7 mouse cellular contexts compared by ENCODE assay signal in the genomic region with DNA sequence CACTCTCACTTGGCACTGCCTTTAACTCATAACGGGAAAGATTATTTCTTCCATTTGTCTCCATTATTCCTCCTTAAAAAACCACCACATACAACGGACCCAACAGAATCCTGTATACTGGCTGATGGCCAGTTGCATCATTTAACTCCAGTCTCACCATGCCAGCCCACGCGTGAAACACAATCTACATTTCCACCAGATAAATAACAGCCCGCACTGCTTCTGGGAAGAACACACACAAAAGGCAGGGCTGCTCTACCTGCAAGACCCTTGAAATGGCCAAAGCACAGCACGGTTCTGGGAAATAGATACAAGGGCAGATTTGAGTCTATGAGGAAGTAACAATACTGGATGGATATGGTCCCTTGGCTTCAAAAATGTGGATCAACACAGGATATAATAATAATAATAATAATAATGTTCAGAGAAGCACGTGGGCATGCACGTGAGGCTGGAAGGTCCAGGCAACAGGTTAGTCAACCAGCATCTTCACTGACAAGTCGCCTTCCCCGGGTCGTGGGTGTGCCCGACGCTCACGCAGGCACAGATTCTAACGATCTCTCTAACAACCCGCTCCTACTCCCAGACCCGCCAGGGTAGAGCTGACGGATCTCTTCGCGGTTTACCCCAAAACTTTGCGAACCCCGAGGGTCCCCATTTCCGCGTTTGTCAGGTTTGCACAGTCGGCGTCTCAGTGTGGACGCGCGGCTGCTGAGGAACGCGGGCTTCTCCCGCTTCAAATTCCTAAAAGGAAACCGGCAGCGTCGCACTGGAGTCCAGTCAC. TPM values are rescaled to one million over a fixed set of nuclear protein-coding genes. Genes with fewer than 3 reads are reported as not detected.
A peak's percentile ranks its signal among the peaks of the same experiment; 100 is the strongest.
DNase-seq lines count a peak whose midpoint lies in the region; ATAC-seq lines count a peak whose summit lies in the region.

No protein-coding gene starts in this region.

- H3K4me2 ChIP-seq in intestine, embryonic 14.5 days (ENCODE audit: low read length): peak overlapping the region; percentile 84
- peak overlapping the region; percentile 95 for H3K4me2 ChIP-seq in liver, embryonic 15.5 days

- no peak for ATAC-seq in megakaryocyte, adult 5-6 weeks (ENCODE audit: poor library complexity, severe bottlenecking)
- 0 out of 2 replicates have a peak, but pooled peaks have one; percentile 43 for ATAC-seq in erythroblast, adult 5-6 weeks (replicated peaks; ENCODE audit: low FRiP score, poor library complexity, severe bottlenecking)
- peak; percentile 24; the same call in 1 of the 2 replicates for ATAC-seq in intestine, embryonic 14.5 days (replicated peaks; ENCODE audit: low FRiP score, low TSS enrichment, low read depth)
- ATAC-seq in liver, embryonic 15.5 days (ENCODE audit: insufficient read depth): no peak

- H3K9me3 ChIP-seq in megakaryocyte, embryonic 14.5 days: no peaks in the 10 kb centered on the region
- no peaks in the 10 kb centered on the region for H3K9me3 ChIP-seq in intestine, embryonic 14.5 days (ENCODE audit: control insufficient read depth, low read length)
- no peaks in the 10 kb centered on the region for H3K9me3 ChIP-seq in liver, embryonic 15.5 days (replicated peaks)

- H3K4me1 ChIP-seq in megakaryocyte, embryonic 14.5 days: peaks cover 61% of the 10 kb centered on the region
- peaks cover 25% of the 10 kb centered on the region for H3K4me1 ChIP-seq in intestine, embryonic 14.5 days (replicated peaks; ENCODE audit: control insufficient read depth, insufficient read depth, low read length)
- H3K4me1 ChIP-seq in liver, embryonic 15.5 days (replicated peaks): peaks cover 36% of the 10 kb centered on the region

- H3K9ac ChIP-seq in intestine, embryonic 14.5 days (ENCODE audit: low read length): peak overlapping the region; percentile 66
- H3K9ac ChIP-seq in liver, embryonic 15.5 days: peak overlapping the region; percentile 75

- H3K27me3 ChIP-seq in megakaryocyte, embryonic 14.5 days (replicated peaks): no peaks in the 10 kb centered on the region
- H3K27me3 ChIP-seq in intestine, embryonic 14.5 days (replicated peaks; ENCODE audit: control insufficient read depth, insufficient read depth, low read length): no peaks in the 10 kb centered on the region
- no peaks in the 10 kb centered on the region for H3K27me3 ChIP-seq in liver, embryonic 15.5 days

- H3K27ac ChIP-seq in intestine, embryonic 14.5 days (ENCODE audit: low read depth): peak overlapping the region; percentile 88; the same call in 1 of the 2 replicates
- H3K27ac ChIP-seq in liver, embryonic 15.5 days (replicated peaks): peak overlapping the region; percentile 81

- WGBS in intestine, embryonic 14.5 days: 6% methylated on average over 35 of the region's 35 CpGs
- 3% methylated on average over 35 of the region's 35 CpGs for WGBS in liver, embryonic 15.5 days (ENCODE audit: insufficient replicate concordance)

- H3K4me3 ChIP-seq in megakaryocyte, embryonic 14.5 days (replicated peaks): peak overlapping the region; percentile 92
- peak overlapping the region; percentile 68 for H3K4me3 ChIP-seq in intestine, embryonic 14.5 days (ENCODE audit: low read depth, low read length)
- H3K4me3 ChIP-seq in liver, embryonic 15.5 days (replicated peaks): peak overlapping the region; percentile 74

- H3K36me3 ChIP-seq in megakaryocyte, embryonic 14.5 days (replicated peaks; ENCODE audit: low read length): peaks cover 14% of the 10 kb centered on the region
- no peaks in the 10 kb centered on the region for H3K36me3 ChIP-seq in intestine, embryonic 14.5 days (ENCODE audit: control insufficient read depth, insufficient read depth, low read length)
- no peaks in the 10 kb centered on the region for H3K36me3 ChIP-seq in liver, embryonic 15.5 days (replicated peaks)

- DNase-seq in T-cell, adult 2 months (ENCODE audit: low spot score): peak; percentile 65
- DNase-seq in intestine, embryonic 14.5 days (ENCODE audit: low spot score): peak; percentile 83
- DNase-seq in spleen, postnatal 4 days (ENCODE audit: low spot score in 2 of 2): peak; percentile 41 to 79

RNA-seq across cellular contexts. Expression of a gene that starts 1.0 kb away (rescaled TPM):
- 80.3 and 125 TPM in 2 replicates for polyA plus RNA-seq in megakaryocyte, embryonic 14.5 days (2012; ENCODE audit: insufficient read depth, low replicate concordance)
- total RNA-seq in megakaryocyte, adult 5-6 weeks (2015): 16.3 and 21.0 TPM in 2 replicates
- total RNA-seq in megakaryocyte, adult 5-6 weeks (2017): 12.6 and 15.5 TPM in 2 replicates
- 6.5 and 9.2 TPM in 2 replicates for total RNA-seq in erythroblast, adult 5-6 weeks (2015; ENCODE audit: low replicate concordance)
- 2.4 and 6.3 TPM in 2 replicates for total RNA-seq in erythroblast, adult 5-6 weeks (2017; ENCODE audit: low replicate concordance)
- 49.8 and 53.7 TPM in 2 replicates for polyA plus RNA-seq in intestine, embryonic 14.5 days (2014; fragmentation: Nextera tagmentation; extraction: Ambion mirVana)
- 12.2 and 15.4 TPM in 2 replicates for polyA plus RNA-seq in liver, embryonic 15.5 days (2015; fragmentation: Nextera tagmentation; extraction: Ambion mirVana)

RNA-seq across cellular contexts. Expression of a gene that starts 48.8 kb away (rescaled TPM):
- polyA plus RNA-seq in megakaryocyte, embryonic 14.5 days (2012; ENCODE audit: insufficient read depth, low replicate concordance): not detected in 2 replicates
- 23.8 and 24.3 TPM in 2 replicates for total RNA-seq in megakaryocyte, adult 5-6 weeks (2015)
- total RNA-seq in megakaryocyte, adult 5-6 weeks (2017): 35.7 and 43.9 TPM in 2 replicates
- total RNA-seq in erythroblast, adult 5-6 weeks (2015; ENCODE audit: low replicate concordance): 6.0 and 9.4 TPM in 2 replicates
- total RNA-seq in erythroblast, adult 5-6 weeks (2017; ENCODE audit: low replicate concordance): 9.3 and 12.0 TPM in 2 replicates
- polyA plus RNA-seq in intestine, embryonic 14.5 days (2014; fragmentation: Nextera tagmentation; extraction: Ambion mirVana): 0.58 and 1.5 TPM in 2 replicates
- polyA plus RNA-seq in liver, embryonic 15.5 days (2015; fragmentation: Nextera tagmentation; extraction: Ambion mirVana): 1.1 and 1.4 TPM in 2 replicates

RNA-seq across cellular contexts. Expression of a gene that starts 51.4 kb away (rescaled TPM):
- 0.65 and 21.7 TPM in 2 replicates for polyA plus RNA-seq in megakaryocyte, embryonic 14.5 days (2012; ENCODE audit: insufficient read depth, low replicate concordance)
- total RNA-seq in megakaryocyte, adult 5-6 weeks (2015): 52.5 and 55.3 TPM in 2 replicates
- total RNA-seq in megakaryocyte, adult 5-6 weeks (2017): 56.7 and 61.8 TPM in 2 replicates
- total RNA-seq in erythroblast, adult 5-6 weeks (2015; ENCODE audit: low replicate concordance): 129 and 153 TPM in 2 replicates
- 172 and 176 TPM in 2 replicates for total RNA-seq in erythroblast, adult 5-6 weeks (2017; ENCODE audit: low replicate concordance)
- polyA plus RNA-seq in intestine, embryonic 14.5 days (2014; fragmentation: Nextera tagmentation; extraction: Ambion mirVana): 223 and 233 TPM in 2 replicates
- polyA plus RNA-seq in liver, embryonic 15.5 days (2015; fragmentation: Nextera tagmentation; extraction: Ambion mirVana): 234 and 243 TPM in 2 replicates

Comparison
In these comparisons a context has a peak if more than half of its experiments do, and no peak if none do; other contexts are left out.
1. ATAC-seq: peak in erythroblast, adult 5-6 weeks (single experiment) and intestine, embryonic 14.5 days (single experiment); none in megakaryocyte, adult 5-6 weeks (single experiment) and liver, embryonic 15.5 days (single experiment).
2. Peak in every context shown above with its lines, with median percentiles within 50 percentile points of each other: H3K4me3 ChIP-seq and DNase-seq.